Mouse (Mus musculus) erythroblast, embryonic 14.5 days (primary cell): ENCODE data around the gene Vhl. TPM values are rescaled to one million over a fixed set of nuclear protein-coding genes. Genes with fewer than 3 reads are reported as not detected.
"Not testable (repeated sequence)": the region's sequence is repeated elsewhere in the genome, so short reads cannot be mapped to it uniquely, and the experiment has no call there.

Experiments used
- H3K27me3 ChIP-seq: 2 replicates; pipeline ENCODE4 v1.6.1; 2012; ENCODE audit warnings: inconsistent platforms; ENCODE audit not compliant: control insufficient read depth
- H3K36me3 ChIP-seq: 2 replicates; pipeline ENCODE4 v1.6.1; 2012; ENCODE audit warnings: mild to moderate bottlenecking, inconsistent platforms; ENCODE audit not compliant: control insufficient read depth
- H3K4me1 ChIP-seq: 2 replicates; pipeline ENCODE4 v1.6.1; 2012; ENCODE audit warnings: inconsistent platforms; ENCODE audit not compliant: control insufficient read depth
- H3K4me3 ChIP-seq: replicated peaks from 2 replicates; pipeline ENCODE3; 2012; ENCODE audit warnings: moderate library complexity, mild to moderate bottlenecking, inconsistent platforms
- H3K9me3 ChIP-seq: 2 replicates; pipeline ENCODE4 v1.6.1; 2012; ENCODE audit warnings: low read length, inconsistent platforms, mixed read lengths; ENCODE audit not compliant: control insufficient read depth
- GATA1 ChIP-seq: IDR thresholded peaks from 2 replicates; pipeline ENCODE4 v1.6.1; 2012; ENCODE audit warnings: low read length, inconsistent platforms, mixed read lengths
- TAL1 ChIP-seq: IDR thresholded peaks from 3 replicates; pipeline ENCODE4 v1.6.1; 2012; ENCODE audit warnings: low read length, inconsistent platforms, mixed read lengths
- polyA plus RNA-seq: library from polyadenylated mRNA; stranded (reverse); fragments of >175 nt; gene quantifications from 2 replicates; pipeline ENCODE4 v1.2.3, GENCODE M21; 2012

Vhl gene
- polyA plus RNA-seq, 1 experiment = 0.21 TPM

GRCm38 (mm10) chr6:113667611-113668122, 43.9 kb downstream of the Vhl start:
- Histone ChIP-seq H3K27me3 (no peaks in the 10 kb centered on the region), H3K4me1 (peaks cover 17% of the 10 kb centered on the region), H3K4me3 (no peak overlapping the region), H3K9me3 (peaks cover 9% of the 10 kb centered on the region), H3K36me3 (peaks cover 27% of the 10 kb centered on the region)
- no peak for TF ChIP-seq GATA1

- no peak overlapping the region for H3K4me3 ChIP-seq
- H3K4me1 ChIP-seq = peaks cover 20% of the 10 kb centered on the region
- no peaks in the 10 kb centered on the region for H3K27me3 ChIP-seq
- no peak for TF ChIP-seq TAL1
- TF ChIP-seq GATA1 = no peak
- peaks cover 31% of the 10 kb centered on the region for H3K36me3 ChIP-seq
- H3K9me3 ChIP-seq = peaks cover 4% of the 10 kb centered on the region
Measured at GRCm38 (mm10) chr6:113668287-113669154, 44.8 kb downstream of the Vhl start.

- Histone ChIP-seq H3K4me3 (no peak overlapping the region), H3K4me1 (peaks cover 21% of the 10 kb centered on the region), H3K36me3 (peaks cover 39% of the 10 kb centered on the region), H3K27me3 (no peaks in the 10 kb centered on the region), H3K9me3 (peaks cover 4% of the 10 kb centered on the region)
- TF ChIP-seq GATA1 (no peak), TAL1 (no peak)
Measured at GRCm38 (mm10) chr6:113669821-113670220, 46.1 kb downstream of the Vhl start.

GRCm38 (mm10) chr6:113672029-113672428, 48.3 kb downstream of the Vhl start:
- Histone ChIP-seq H3K36me3 (peaks cover 45% of the 10 kb centered on the region), H3K4me1 (peaks cover 21% of the 10 kb centered on the region)
- H3K27me3 ChIP-seq, H3K9me3 ChIP-seq, H3K4me3 ChIP-seq: not testable (repeated sequence)

- Histone ChIP-seq H3K9me3 (peaks cover 4% of the 10 kb centered on the region), H3K4me1 (peaks cover 17% of the 10 kb centered on the region), H3K4me3 (no peak overlapping the region), H3K36me3 (peaks cover 48% of the 10 kb centered on the region), H3K27me3 (no peaks in the 10 kb centered on the region)
- TF ChIP-seq TAL1 = no peak
- no peak for TF ChIP-seq GATA1
Measured at GRCm38 (mm10) chr6:113672989-113673388, 49.2 kb downstream of the Vhl start.

GRCm38 (mm10) chr6:113675234-113675633, 51.5 kb downstream of the Vhl start:
- TF ChIP-seq TAL1 (no peak), GATA1 (no peak)
- peaks cover 6% of the 10 kb centered on the region for H3K4me1 ChIP-seq
- H3K36me3 ChIP-seq = peaks cover 61% of the 10 kb centered on the region
- no peaks in the 10 kb centered on the region for H3K27me3 ChIP-seq
- peaks cover 4% of the 10 kb centered on the region for H3K9me3 ChIP-seq
- no peak overlapping the region for H3K4me3 ChIP-seq

- Histone ChIP-seq H3K4me3 (no peak overlapping the region), H3K4me1 (peaks cover 7% of the 10 kb centered on the region), H3K27me3 (no peaks in the 10 kb centered on the region), H3K9me3 (peaks cover 4% of the 10 kb centered on the region), H3K36me3 (peaks cover 59% of the 10 kb centered on the region)
- TF ChIP-seq TAL1 (no peak), GATA1 (no peak)
Measured at GRCm38 (mm10) chr6:113675991-113676390, 52.2 kb downstream of the Vhl start.

GRCm38 (mm10) chr6:113677070-113677734, 53.4 kb downstream of the Vhl start:
- peaks cover 12% of the 10 kb centered on the region for H3K4me1 ChIP-seq
- no peaks in the 10 kb centered on the region for H3K9me3 ChIP-seq
- H3K4me3 ChIP-seq = no peak overlapping the region
- H3K36me3 ChIP-seq = peaks cover 51% of the 10 kb centered on the region
- TF ChIP-seq GATA1 (no peak), TAL1 (no peak)
- H3K27me3 ChIP-seq = no peaks in the 10 kb centered on the region

- H3K9me3 ChIP-seq = no peaks in the 10 kb centered on the region
- TF ChIP-seq GATA1 (no peak), TAL1 (no peak)
- H3K4me1 ChIP-seq = peaks cover 12% of the 10 kb centered on the region
- H3K27me3 ChIP-seq = no peaks in the 10 kb centered on the region
- no peak overlapping the region for H3K4me3 ChIP-seq
- H3K36me3 ChIP-seq = peaks cover 44% of the 10 kb centered on the region
Measured at GRCm38 (mm10) chr6:113678246-113679012, 54.7 kb downstream of the Vhl start.
